Mouse (Mus musculus) heart, postnatal 36 days (tissue): Measurements from ENCODE around the gene Hint1. TPM values are rescaled to one million over a fixed set of nuclear protein-coding genes. Genes with fewer than 3 reads are reported as not detected.
A peak's percentile ranks its signal among the peaks of the same experiment; 100 is the strongest.

Experiments
- DNase-seq, 2 experiments: peaks; one replicate each; pipeline ENCODE4 v3.0.0; 2021 to 2022
- intact Hi-C: fragments of 180-260 bp; cut with DNase I; formaldehyde crosslinking; loops from one replicate; pipeline ENCODE4 v1.15.1; 2025
- total RNA-seq, 2 experiments: library from RNA; stranded (reverse); gene quantifications; 2 replicates each; pipeline ENCODE4 v1.2.3; 2021

Gene Hint1
- total RNA-seq, 2 experiments from 2014 or later, result 292 to 340 TPM

DNA sequence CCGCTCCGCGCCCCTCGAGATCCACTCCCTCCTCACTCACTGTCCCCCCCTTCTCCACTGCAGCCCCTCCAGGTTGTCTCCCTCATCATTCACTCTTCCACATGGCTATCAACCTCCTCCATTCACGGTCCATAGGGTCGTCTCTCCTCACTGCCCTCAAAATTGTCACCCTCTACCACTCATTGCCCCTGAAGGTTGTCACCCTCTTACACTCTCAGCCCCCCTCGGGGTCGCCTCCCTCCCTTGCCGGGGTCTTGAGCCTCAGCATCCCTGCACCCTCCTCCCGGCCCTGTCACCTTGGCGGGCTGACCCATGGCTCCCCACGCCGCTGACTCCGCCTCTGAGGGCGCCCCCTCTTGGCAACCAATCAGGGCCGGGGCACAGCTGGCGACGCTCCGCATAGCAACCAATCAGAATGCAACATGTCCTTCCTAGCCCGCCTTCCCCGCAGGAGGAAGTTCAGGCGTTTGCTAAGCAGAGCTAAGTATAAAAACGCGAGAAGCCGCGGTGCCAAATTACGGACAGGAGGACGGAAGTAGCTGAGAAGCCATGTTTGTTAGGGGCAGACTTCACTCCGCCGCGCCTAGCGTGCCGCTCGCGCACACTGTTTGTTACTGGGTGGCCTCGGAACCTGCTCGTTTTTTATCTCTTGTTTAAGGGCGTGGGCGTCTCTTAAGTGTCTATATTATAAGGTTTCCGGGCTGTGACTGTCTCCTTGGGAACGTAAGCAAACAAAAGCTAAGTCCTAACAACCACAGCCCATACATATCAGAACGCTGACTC is 5.7 kb upstream of the Hint1 start, which contains the start of gene Lyrm7:
Gene Lyrm7, minus strand, starts transcription at position 661 of the 783 bp plus-strand sequence.
- intact Hi-C loops, result loop anchor here (2.0 to 10.0 kb wide), 3 partner anchors 74 to 336 kb away; partner anchors contain the start of genes Cdc42se2 and Rapgef6
- peak; percentile 93 to 94 for DNase-seq

DNA sequence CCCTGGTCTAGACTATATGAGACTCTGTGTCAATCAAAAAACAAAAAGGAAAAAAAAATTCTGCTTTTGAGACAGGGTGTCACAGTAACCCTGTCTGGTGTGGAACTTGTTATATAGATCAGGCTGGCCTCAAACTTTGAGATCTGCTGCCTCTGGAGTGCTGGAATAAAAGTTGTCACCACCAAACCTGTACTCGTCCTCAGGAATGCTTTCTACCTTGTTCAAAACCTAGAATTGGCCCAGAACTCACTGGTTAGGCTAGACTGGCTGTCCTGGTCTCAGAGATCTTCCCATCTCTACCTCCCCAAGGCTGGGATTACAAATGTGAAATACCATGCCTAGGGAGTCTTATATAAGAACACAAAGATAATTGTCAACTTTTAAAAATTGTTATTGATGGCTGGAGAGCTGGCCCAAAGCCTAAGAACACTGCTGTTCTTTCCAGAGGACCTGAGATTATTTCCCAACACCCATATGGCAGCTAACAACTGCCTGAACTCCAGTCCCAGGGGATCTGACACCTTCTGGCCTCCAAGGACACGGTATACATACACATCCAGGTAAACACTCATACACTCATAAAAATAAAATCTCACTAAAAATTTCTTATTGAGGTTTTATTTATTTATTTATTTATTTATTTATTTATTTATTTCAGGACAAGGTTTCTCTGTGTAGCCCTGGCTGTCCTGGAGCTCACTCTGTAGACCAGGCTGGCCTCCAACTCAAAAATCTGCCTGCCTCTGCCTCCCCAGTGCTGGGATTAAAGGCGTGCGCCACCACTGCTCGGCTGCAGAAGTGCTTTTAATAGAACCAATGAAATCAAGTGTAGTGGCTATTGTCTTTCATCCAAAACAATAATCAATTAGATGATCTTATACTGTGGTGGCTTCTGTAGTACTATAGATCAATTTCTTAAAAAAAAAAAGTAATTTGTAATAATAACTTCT is 4.4 kb upstream of the Hint1 start:
- DNase-seq, result no peak
- intact Hi-C loops, result loop anchor here (2.0 to 10.0 kb wide), 3 partner anchors 75 to 337 kb away; partner anchors contain the start of genes Cdc42se2 and Rapgef6

- intact Hi-C loops, result loop anchor here (1.0 to 10.0 kb wide), 3 partner anchors 160 to 338 kb away; partner anchors contain the start of gene Rapgef6
- peak; percentile 61 to 65 for DNase-seq
These were observed 3.3 kb upstream of the Hint1 start for GRCm38 (mm10) chr11:54862621-54863520.

DNA sequence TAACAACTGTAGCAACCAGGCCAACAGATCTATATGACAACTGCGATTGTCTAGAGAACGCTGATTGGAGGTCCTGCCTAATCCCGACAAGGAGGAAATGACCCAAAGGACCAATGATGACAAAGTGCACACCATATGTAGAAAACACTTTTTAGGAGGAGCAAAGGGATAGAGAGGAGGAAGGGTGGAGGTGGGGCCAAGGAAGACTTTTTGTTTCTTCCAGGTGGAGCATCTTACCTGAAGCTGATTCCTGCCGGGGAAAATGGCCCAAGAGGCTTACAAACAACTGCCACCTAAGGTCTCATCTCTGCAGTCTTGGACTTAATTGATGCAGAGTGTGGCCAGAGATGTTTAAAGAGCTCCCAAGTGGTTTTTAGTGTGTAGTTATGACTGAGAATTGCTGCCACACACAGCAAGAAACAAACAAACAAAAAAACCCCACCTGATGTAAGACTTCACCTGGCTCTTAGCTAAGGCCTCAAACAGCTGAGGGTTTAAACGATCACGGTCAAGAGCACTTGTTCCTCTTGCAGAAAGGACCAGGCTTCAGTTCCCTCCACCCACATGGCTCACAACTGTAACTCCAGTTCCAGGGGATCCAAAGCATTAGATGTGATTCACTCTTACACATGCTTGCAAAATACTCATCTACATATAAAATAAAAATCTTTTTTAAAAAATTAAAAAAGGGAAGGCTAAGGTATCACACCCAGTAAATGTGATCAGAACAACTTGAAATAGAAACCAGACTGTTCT is 675 bp upstream of the Hint1 start:
- no peak for DNase-seq
- intact Hi-C loops, result loop anchor here (10.0 kb wide), 2 partner anchors 301 to 341 kb away; partner anchors contain the start of gene Rapgef6

- intact Hi-C loops, result loop anchor here (10.0 kb wide), 2 partner anchors 302 to 342 kb away; partner anchors contain the start of gene Rapgef6
- no peak for DNase-seq
These were observed 834 bp downstream of the Hint1 start for GRCm38 (mm10) chr11:54867049-54867385.

DNA sequence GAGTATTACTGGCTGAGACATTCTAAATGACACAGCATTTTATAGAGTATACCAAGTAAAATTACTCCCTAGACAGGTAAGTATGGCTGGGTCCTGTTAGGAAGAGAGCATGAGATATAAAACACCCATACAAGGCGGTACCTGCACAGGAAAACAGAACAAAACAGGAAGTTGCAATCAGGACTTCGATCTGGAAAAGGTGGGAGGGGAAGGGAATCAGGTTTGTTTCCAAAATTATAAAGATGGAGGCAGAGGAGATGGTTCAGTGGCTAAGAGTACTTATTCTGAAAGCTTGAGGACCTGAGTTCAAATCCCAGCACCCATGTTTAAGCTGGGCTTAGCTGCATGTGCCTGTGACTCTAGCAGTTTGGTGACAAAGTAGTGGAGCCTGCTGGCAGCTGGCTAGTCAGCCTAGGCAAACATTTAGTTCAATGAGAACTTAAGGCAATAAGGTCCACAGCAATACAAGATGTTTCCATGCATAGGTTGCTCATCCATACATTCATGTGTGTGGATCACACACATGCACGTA is 1.8 kb downstream of the Hint1 start:
- DNase-seq, result no peak
- intact Hi-C loops, result loop anchor here (10.0 kb wide), 2 partner anchors 303 to 343 kb away; partner anchors contain the start of gene Rapgef6

GRCm38 (mm10) chr11:54868445-54868844 is 2.3 kb downstream of the Hint1 start:
- DNase-seq, result no peak
- intact Hi-C loops, result loop anchor here (10.0 kb wide), 2 partner anchors 304 to 344 kb away; partner anchors contain the start of gene Rapgef6

- intact Hi-C loops, result loop anchor here (10.0 kb wide), 2 partner anchors 305 to 345 kb away; partner anchors contain the start of gene Rapgef6
- no peak for DNase-seq
These were observed 3.1 kb downstream of the Hint1 start for GRCm38 (mm10) chr11:54869318-54869717.

DNA sequence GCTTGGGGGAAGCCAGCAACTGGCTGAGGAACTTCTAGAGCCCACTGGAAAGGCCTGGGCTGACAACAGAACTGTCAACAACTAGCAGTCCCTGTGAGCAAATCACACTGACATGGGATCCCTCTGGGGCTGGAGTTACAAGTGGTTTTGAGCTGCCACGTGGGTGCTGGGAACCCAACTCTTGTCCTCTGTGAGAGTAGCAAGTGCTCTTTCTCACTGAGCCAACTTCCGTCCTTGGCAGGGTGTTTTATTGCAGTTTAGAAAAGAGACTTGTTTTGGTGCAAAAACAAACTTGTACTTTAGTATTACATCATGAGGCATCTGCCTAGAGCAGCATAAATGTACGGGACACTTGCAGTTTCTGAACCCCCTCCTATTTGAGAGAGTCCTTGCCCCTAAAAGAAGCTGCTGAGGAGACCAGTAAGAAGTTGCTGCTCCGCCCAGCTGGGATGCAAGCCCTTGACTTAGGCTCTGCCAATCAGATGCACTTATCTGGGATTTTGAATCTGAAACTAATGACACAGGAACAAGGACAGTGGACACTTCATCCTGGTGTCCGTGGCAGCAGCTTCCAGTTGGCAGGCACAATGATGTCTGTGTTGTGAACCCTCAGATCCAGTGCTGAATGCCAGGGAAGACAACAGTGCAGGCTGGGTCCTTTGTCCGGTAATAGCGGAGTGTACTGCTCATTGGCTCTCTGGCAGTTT is 5.8 kb downstream of the Hint1 start:
- intact Hi-C loops, result no loop called here
- no peak for DNase-seq

DNA sequence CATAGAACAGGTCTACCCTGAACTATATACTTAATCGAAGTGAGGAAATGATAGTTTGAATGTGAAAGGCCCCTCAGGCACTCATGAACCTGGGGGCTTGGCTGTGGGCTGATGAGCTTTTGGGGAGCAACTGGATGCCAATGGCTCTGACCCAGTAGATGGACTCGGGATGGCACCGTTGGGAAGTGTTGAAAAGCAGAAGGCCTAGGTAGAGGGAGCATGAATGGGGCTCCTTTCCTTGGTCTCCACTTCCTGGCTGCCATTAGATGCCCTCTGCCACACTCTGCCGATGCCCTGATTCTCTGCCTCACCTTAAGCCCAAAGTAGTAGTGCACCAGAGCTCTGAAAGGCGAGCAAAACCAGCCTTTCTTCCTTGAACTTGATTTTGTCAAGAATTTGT is 9.8 kb downstream of the Hint1 start:
- DNase-seq, result no peak
- intact Hi-C loops, result loop anchor here (5.0 kb wide), 1 partner anchor 211 kb away; no protein-coding TSS in a partner anchor

GRCm38 (mm10) chr11:54878893-54879292 is 12.7 kb downstream of the Hint1 start:
- intact Hi-C loops, result loop anchor here (1.0 to 5.0 kb wide), 3 partner anchors 50 to 208 kb away; no protein-coding TSS in a partner anchor
- no peak for DNase-seq

DNA sequence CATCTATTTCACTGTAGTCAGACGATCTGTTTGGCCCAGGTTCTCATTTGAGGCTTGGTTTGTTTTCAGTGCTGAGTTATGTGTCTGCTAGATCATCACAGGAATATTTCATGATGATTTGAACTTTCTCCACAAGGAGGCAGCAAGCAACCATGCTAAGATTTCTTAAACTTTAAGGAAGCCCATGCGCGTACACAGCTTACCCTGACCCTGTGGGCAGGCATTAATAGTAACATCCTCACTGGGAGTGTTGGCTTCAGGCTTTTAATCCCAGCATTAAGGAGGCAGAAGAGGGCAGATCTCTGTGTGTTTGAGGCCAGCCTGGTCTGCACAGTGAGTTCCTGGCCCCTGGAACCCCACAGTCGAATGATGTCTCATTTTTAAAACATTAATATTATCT is 13.3 kb downstream of the Hint1 start:
- DNase-seq, result peak in 1 of 2 experiments; percentile 62
- intact Hi-C loops, result loop anchor here (1.0 to 5.0 kb wide), 3 partner anchors 50 to 208 kb away; no protein-coding TSS in a partner anchor

GRCm38 (mm10) chr11:54879922-54880321 is 13.7 kb downstream of the Hint1 start:
- intact Hi-C loops, result loop anchor here (1.0 to 5.0 kb wide), 4 partner anchors 49 to 207 kb away; no protein-coding TSS in a partner anchor
- DNase-seq, result no peak

GRCm38 (mm10) chr11:54881051-54881474 is 14.9 kb downstream of the Hint1 start:
- no peak for DNase-seq
- intact Hi-C loops, result loop anchor here (5.0 kb wide), 1 partner anchor 156 kb away; no protein-coding TSS in a partner anchor

GRCm38 (mm10) chr11:54882671-54883070 is 16.5 kb downstream of the Hint1 start:
- peak; percentile 67 to 69 for DNase-seq
- intact Hi-C loops, result loop anchor here (5.0 kb wide), 1 partner anchor 155 kb away; no protein-coding TSS in a partner anchor

DNA sequence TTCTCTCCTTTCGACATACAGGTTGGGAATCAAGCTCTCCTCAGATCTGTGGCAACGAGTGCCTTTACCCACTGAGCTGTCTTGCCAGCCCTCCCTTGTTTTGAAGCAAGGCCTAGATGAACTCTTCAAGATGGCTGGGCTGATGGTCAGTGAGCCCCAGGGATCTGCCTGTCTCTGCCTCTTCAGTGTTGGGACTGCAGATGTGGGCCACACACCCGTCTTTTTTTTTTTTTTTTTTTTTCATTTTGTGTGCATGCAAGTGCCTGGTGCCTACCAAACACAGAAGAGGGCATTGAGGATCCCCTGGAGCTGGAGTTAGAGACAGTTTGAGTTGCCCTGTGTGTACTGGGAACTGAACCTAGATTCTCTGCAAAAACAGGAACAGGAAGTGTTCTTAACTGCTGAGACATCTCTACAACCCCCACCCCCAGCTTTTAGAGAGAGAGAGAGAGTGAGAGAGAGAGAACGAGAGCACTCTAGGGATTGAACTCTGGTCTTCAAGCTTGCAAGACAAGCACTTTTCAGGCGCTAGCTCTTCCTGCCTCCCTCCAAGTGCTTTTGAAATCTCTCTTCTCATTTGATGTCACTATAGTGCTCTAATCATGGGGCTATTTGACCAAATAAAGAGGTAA is 18.1 kb downstream of the Hint1 start:
- no peak for DNase-seq
- intact Hi-C loops, result loop anchor here (5.0 kb wide), 1 partner anchor 153 kb away; no protein-coding TSS in a partner anchor

GRCm38 (mm10) chr11:54884937-54885336 is 18.8 kb downstream of the Hint1 start:
- intact Hi-C loops, result loop anchor here (5.0 kb wide), 1 partner anchor 152 kb away; no protein-coding TSS in a partner anchor
- DNase-seq, result peak; percentile 67 to 70
